Mouse (Mus musculus) spleen, adult 2 months (tissue): Measurements from ENCODE around the gene Klhl7.

Experiments
- CTCF ChIP-seq: fragments of 200-500 bp; IDR thresholded peaks from 2 replicates; pipeline ENCODE4 v1.5.1; 2011; ENCODE audit warnings: mild to moderate bottlenecking, inconsistent platforms; ENCODE audit not compliant: insufficient read depth, insufficient read length, insufficient replicate concordance; ENCODE audit errors: extremely low read depth
- POLR2A ChIP-seq: fragments of 200-500 bp; IDR thresholded peaks from 2 replicates; pipeline ENCODE4 v1.6.1; 2011; ENCODE audit warnings: low read depth, low read length, inconsistent platforms

- TF ChIP-seq CTCF (no peak), POLR2A (no peak)
Measured at GRCm38 (mm10) chr5:24095881-24096280, 4.5 kb upstream of the Klhl7 start.
